Mouse (Mus musculus): Measurements from ENCODE around the gene Pafah1b3.

The Pafah1b3 gene

GRCm38 (mm10) chr7:25285511-25286238 lies 12.1 kb downstream of the Pafah1b3 start:
- in situ Hi-C loops (cut with MboI; ENCODE audit: low pct_unique_long_range_greater_than_20kb in 1 of 2, low sequenced_read_pairs in 2 of 2, unreplicated experiment in 1 of 2) = no loop called here

- in situ Hi-C loops (cut with MboI; ENCODE audit: low pct_unique_long_range_greater_than_20kb in 1 of 2, low sequenced_read_pairs in 2 of 2, unreplicated experiment in 1 of 2) = no loop called here
Observed at GRCm38 (mm10) chr7:25284766-25285165, 13.0 kb downstream of the Pafah1b3 start.

DNA sequence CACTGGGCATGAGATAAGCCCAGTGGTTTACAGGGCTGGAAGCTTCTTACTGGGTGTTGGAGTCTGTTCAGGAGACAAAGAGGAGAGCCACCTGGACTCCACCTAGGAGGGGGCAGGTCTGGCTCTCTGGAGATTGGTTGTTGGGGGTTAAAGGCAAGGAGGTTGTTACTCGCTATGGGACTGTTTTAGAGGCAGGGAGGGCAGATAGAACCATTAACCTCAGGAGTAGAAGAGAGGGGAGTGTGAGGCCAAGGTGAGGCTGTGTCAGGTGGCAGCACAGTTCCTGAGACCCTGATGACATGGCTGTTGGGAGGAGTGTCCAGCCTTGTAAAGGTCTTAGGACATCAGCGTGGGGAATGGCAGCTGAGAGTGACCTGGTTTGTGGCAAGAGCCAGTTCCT lies 13.6 kb downstream of the Pafah1b3 start:
- in situ Hi-C loops (cut with MboI; ENCODE audit: low pct_unique_long_range_greater_than_20kb in 1 of 2, low sequenced_read_pairs in 2 of 2, unreplicated experiment in 1 of 2) = no loop called here

DNA sequence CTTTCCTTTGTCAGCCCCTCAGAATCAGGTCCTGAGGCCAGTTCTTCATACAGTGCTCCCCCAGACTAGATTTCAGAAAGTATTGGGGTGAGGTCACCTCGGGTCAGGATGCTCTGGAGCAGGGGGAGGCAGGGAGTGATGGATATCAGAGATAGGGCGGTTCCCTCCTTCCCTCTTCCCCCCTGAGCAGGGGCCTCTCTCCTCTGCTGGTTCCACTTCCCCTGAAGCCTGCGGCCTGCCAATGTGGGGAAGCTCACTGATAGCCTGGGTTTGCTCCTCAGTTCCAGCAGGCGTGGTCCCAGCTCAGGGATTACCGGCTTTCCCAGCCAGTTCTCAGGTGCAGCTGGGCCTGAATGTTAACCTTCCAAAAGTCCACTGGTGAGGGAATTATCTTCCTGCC lies 14.1 kb downstream of the Pafah1b3 start:
- in situ Hi-C loops (cut with MboI; ENCODE audit: low pct_unique_long_range_greater_than_20kb in 1 of 2, low sequenced_read_pairs in 2 of 2, unreplicated experiment in 1 of 2) = no loop called here

DNA sequence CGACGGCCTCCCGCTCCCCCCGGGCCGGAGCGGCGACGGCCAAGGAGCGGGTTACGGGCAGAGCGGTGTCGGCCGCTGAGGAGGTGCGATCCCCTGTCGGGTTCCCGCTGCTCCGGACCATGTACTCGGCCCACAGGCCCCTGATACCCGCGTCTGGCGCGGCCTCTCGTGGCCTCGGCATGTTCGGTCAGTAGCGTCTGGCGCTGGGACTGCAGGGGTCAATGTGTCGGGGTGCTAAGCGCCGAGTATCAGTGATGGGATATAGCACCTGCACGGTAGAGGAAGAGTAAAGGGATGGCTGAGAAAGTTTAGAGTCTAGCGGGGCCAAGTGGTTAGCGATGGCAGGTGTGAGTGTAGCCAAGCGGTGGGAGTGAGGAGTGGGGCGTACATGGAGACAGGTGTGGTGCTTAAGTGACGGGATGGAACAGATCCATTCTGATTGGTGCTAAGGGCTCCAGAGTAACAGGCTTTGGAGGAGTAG lies 15.0 kb downstream of the Pafah1b3 start:
- in situ Hi-C loops (cut with MboI; ENCODE audit: low pct_unique_long_range_greater_than_20kb in 1 of 2, low sequenced_read_pairs in 2 of 2, unreplicated experiment in 1 of 2) = no loop called here

DNA sequence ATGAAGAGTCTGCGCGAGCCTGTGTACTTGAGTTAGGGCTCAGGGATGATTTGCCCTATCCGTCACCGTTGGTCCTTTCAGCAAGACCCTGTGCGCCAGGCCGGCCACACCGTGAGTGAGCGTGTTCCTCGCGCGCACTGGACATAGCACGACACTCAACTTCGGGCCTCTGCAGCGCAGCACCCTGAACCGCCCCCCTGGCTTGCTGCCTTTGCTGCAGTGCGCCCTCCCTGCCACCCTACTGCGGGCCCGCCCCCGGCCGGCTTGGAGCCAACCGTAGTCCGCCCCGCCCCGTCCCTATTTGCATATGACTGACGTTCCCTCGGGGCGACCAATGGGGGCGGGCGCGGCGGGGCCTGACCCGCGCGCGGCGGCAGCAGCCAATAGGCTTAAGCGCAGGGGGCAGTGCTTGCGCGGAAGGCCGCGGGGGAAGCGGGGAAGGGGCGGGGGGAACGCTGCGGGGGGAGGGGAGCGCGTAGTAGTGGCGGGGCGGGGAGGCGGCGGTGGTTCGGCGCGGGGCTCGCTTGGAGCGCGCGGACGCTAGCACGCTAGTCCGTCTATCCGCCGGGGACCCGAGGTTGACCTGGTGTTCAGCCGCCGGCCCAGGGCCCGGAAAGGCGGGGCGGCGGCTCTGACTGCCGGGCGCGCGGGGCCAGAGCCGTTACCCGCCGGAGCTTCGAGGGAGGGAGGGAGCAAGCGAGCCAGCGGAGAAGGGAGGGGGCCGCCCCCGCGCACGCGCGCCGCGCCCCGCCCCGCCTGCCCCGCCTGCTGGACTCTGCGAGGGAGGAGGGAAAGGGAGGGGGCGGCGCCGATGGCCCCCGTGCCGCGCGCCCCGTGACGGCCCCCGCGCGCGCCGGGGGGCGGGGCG lies 15.8 kb downstream of the Pafah1b3 start:
- in situ Hi-C loops (cut with MboI; ENCODE audit: low pct_unique_long_range_greater_than_20kb in 1 of 2, low sequenced_read_pairs in 2 of 2, unreplicated experiment in 1 of 2) = no loop called here

DNA sequence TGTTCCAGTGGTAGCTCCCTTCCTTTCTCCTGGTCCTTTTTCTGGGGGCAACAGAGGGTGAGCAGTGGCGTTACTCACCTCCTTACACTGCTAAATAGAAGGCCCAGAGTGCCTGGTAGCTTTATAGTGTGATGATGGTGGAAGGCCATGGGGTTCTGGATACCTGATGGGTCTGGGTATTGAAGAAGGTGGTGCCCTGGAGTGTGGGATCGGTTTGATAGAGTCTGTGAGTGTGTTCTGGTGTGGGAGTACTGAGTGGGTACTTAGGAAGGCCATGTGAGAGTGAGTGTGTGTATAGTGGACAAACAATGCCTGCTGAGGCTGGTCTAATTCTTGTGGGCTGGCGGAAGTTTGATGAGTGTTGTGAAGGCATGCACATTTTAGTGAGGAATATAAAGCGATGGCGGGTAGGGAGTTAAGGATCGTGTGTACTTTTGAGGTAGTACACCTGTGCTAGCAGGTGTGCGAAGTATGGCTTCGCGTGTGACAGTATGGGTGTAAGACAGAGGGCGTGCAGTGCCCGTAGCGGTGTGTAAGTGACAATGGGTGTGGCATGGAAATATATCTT lies 16.5 kb downstream of the Pafah1b3 start:
- in situ Hi-C loops (cut with MboI; ENCODE audit: low pct_unique_long_range_greater_than_20kb in 1 of 2, low sequenced_read_pairs in 2 of 2, unreplicated experiment in 1 of 2) = no loop called here

GRCm38 (mm10) chr7:25279861-25280791 lies 17.7 kb downstream of the Pafah1b3 start:
- in situ Hi-C loops (cut with MboI; ENCODE audit: low pct_unique_long_range_greater_than_20kb in 1 of 2, low sequenced_read_pairs in 2 of 2, unreplicated experiment in 1 of 2) = loop anchor here (5.0 kb wide), 1 partner anchor 38 kb away; no protein-coding TSS in a partner anchor

DNA sequence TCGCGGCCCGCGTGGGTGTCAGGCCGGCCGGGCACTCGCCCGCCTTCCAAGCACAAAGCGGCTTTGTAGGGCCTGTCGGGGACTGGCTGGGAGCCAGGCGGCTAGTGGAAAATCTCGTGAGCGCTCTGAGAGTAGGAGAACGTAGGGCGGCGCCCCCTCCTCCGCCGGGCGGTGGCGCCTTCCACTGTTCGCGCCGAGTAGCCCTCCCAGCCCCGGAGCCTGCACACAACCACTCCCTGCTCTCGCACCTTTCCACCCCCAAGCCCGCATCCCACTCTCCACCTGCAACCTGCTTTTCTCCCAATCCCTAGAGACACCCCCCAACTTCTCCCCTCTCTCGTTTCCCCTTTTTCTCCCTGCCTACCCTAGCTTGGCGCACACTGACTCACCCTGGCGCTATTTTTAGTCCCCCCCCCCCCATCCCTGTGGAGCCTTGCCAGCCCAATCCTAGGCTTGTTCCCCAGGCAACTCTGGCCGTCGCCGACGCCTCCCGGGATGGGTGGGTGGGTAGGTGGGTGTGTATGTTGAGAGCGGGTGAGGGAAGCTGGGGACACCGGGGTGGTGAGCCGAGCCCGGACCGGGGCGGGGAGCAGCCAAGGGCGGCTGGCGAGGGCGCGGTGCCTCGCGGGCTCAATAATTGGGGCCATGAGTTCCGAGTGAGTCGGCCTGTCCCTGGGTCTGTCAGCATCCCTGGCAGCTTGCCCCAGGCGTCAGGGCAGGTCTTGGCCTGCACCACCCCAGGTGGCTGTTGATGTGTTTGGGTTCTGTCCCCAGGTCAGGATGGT lies 18.5 kb downstream of the Pafah1b3 start:
- in situ Hi-C loops (cut with MboI; ENCODE audit: low pct_unique_long_range_greater_than_20kb in 1 of 2, low sequenced_read_pairs in 2 of 2, unreplicated experiment in 1 of 2) = loop anchor here (5.0 kb wide), 1 partner anchor 37 kb away; no protein-coding TSS in a partner anchor

DNA sequence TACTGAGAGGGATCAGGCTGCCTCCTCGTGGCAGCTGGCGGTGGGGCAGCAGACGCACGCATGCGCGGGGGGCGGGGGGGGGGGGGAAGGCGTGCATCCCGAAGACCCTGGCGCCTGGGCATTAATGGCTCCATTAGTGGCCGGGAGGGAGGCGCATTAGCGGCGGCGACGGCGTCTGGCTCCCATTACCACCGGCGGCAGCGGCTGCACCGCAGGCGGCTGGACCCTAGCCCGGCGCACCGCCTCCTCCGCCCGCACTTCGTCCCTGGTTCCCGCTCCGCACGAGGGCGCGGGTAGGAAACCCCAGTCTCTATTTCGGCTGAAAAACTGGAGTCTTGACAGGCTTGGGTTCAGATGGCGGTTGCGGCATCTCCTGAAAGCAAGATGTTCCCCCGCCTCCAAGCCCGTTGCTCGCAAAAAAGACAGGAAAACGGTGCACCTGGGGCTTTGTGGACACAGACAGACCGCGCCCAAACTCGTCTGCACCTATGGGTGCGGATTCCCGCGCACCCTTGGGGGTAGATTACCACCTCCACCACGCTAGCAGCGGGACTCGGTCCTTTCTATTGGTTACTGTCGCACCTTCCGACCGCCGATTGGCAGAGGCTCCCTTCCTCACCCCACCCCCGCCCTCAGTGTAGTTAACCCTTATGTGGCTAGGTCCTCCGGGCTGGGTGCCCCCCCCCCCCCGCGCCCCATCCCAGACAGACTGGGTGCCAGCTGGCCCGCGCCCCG lies 19.3 kb downstream of the Pafah1b3 start:
- in situ Hi-C loops (cut with MboI; ENCODE audit: low pct_unique_long_range_greater_than_20kb in 1 of 2, low sequenced_read_pairs in 2 of 2, unreplicated experiment in 1 of 2) = loop anchor here (5.0 kb wide), 1 partner anchor 36 kb away; no protein-coding TSS in a partner anchor

DNA sequence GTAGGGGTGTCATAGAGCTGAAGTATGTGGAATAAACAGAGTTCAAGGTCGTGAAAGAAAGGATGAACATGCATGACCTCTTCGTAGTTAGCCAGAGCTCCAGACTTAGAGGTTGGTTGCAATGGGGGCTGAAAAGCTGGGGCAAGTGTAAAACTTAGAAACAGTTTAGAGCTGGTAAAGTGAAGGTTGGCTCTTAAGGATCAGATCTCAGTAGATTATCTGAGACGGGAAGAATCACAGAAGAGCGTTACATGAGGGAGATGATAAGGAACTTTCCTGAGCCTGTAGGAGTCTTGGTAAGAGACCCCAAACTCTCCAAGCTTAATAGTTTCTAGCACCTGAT lies 19.8 kb downstream of the Pafah1b3 start:
- in situ Hi-C loops (cut with MboI; ENCODE audit: low pct_unique_long_range_greater_than_20kb in 1 of 2, low sequenced_read_pairs in 2 of 2, unreplicated experiment in 1 of 2) = loop anchor here (5.0 kb wide), 1 partner anchor 36 kb away; no protein-coding TSS in a partner anchor

- in situ Hi-C loops (cut with MboI; ENCODE audit: low pct_unique_long_range_greater_than_20kb in 1 of 2, low sequenced_read_pairs in 2 of 2, unreplicated experiment in 1 of 2) = loop anchor here (5.0 kb wide), 1 partner anchor 35 kb away; no protein-coding TSS in a partner anchor
Observed at GRCm38 (mm10) chr7:25277405-25277804, 20.4 kb downstream of the Pafah1b3 start.

GRCm38 (mm10) chr7:25275555-25276298 lies 22.1 kb downstream of the Pafah1b3 start:
- in situ Hi-C loops (cut with MboI; ENCODE audit: low pct_unique_long_range_greater_than_20kb in 1 of 2, low sequenced_read_pairs in 2 of 2, unreplicated experiment in 1 of 2) = loop anchor here (5.0 kb wide), 1 partner anchor 33 kb away; no protein-coding TSS in a partner anchor

DNA sequence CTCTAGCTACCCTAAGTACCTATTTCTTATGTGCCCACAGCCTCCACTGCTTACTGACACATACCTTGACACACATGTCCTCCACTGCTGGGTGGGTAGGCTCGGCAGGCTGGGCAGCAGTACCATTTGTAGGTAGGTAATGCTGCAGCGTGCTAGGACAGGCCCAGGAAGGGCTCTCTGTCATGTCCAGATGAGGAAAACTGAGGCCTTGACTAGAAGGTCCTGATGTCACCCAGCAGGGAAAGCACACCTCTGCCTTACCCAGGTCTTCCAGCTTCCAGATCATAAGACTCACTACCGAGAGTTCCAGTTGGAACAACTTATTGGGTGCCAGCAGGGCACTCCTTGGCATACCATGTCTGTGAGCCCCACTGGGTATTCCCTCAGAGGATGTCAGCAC lies 22.8 kb downstream of the Pafah1b3 start:
- in situ Hi-C loops (cut with MboI; ENCODE audit: low pct_unique_long_range_greater_than_20kb in 1 of 2, low sequenced_read_pairs in 2 of 2, unreplicated experiment in 1 of 2) = loop anchor here (5.0 kb wide), 1 partner anchor 33 kb away; no protein-coding TSS in a partner anchor

GRCm38 (mm10) chr7:25274571-25274970 lies 23.2 kb downstream of the Pafah1b3 start:
- in situ Hi-C loops (cut with MboI; ENCODE audit: low pct_unique_long_range_greater_than_20kb in 1 of 2, low sequenced_read_pairs in 2 of 2, unreplicated experiment in 1 of 2) = no loop called here

All from mouse embryonic stem cell (cell line).